Mouse (Mus musculus): Measurements from ENCODE around the gene Rgs9.

DNA sequence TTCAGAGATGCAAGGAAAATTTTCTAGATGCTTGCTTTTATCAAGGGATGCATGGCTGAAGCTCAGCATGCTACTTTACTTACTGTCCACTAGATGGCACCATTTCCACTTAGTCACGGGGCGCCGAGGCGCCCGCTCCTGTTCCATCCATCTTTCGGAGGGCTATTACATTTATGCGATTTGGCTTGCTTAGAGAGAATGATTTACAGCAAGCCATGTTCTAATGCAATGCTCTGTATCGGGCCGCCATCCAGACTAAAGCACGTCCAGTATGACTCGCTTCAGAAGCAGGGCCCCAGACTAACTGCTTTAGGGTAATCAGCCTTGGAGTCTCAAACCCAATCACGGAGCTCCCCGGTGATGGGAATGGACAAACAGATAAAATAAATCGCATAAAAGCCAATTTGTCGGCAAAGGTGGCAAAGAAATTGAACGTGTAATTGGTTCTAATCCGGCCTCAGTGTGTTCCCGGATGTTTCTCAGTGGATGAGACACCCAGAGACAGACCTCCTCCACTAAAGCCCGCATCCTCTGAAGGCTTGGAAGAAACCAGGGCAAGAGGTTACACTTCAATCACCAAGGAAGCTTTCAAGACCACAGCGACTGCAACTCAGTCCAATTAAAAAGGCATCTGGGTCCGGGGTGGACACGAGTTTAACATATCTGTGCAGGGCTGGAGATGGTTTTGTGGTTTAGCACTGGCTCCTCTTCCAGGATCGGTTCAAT is 53.1 kb downstream of the Rgs9 start:
- TF ChIP-seq CHD2 (IDR thresholded peaks at IDR 0.05; ENCODE audit: low read length), result no peak
- TF ChIP-seq ETS1 (conservative IDR thresholded peaks at IDR 0.05; ENCODE audit: low read depth, low read length), result no peak

Measured in CH12.LX (cell line).